Mouse (Mus musculus): Measurements from ENCODE around the gene Ltb.

- no peak for TF ChIP-seq POLR2A (IDR thresholded peaks at IDR 0.05; ENCODE audit: borderline replicate concordance, low read depth, low read length)
- TF ChIP-seq CTCF (IDR thresholded peaks at IDR 0.05; ENCODE audit: low read depth, low read length) = peak; percentile 25; the same call in 1 of the 2 replicates
Measured at GRCm38 (mm10) chr17:35191723-35192122, 2.5 kb upstream of the Ltb start.
